Mouse (Mus musculus) hindbrain, postnatal 0 days (tissue): ENCODE results near the gene Pigq. TPM values are rescaled to one million over a fixed set of nuclear protein-coding genes. Genes with fewer than 3 reads are reported as not detected.

Experiments
- ATAC-seq: fragments of 200-750 bp; cut with Nextera tagmentation; 2 replicates; pipeline ENCODE4 v1.8.0; 2017; ENCODE audit warnings: mild to moderate bottlenecking, moderate TSS enrichment, moderate library complexity
- DNase-seq: peaks from one replicate; pipeline ENCODE4 v3.0.0-alpha.2; 2015; ENCODE audit warnings: low spot score
- H3K27ac ChIP-seq: fragments of 300-500 bp; sonication (generic); 2 replicates; pipeline ENCODE4 v1.5.1; 2014; ENCODE audit warnings: mild to moderate bottlenecking
- H3K27me3 ChIP-seq: fragments of 300-500 bp; sonication (generic); 2 replicates; pipeline ENCODE4 v1.6.1; 2014; ENCODE audit warnings: low read length, mixed read lengths; ENCODE audit not compliant: insufficient read depth
- H3K36me3 ChIP-seq: fragments of 300-500 bp; sonication (generic); 2 replicates; pipeline ENCODE4 v1.6.1; 2014; ENCODE audit warnings: low read length, mixed read lengths; ENCODE audit not compliant: insufficient read depth
- H3K4me1 ChIP-seq: fragments of 300-500 bp; sonication (generic); 2 replicates; pipeline ENCODE4 v1.6.1; 2014; ENCODE audit warnings: antibody characterized with exemption, low read length, mixed read lengths; ENCODE audit not compliant: insufficient read depth
- H3K4me2 ChIP-seq: fragments of 300-500 bp; sonication (generic); 2 replicates; pipeline ENCODE4 v1.6.1; 2014; ENCODE audit warnings: low read depth, mild to moderate bottlenecking, low read length, moderate library complexity, mixed read lengths
- H3K4me3 ChIP-seq: fragments of 300-500 bp; sonication (generic); 2 replicates; pipeline ENCODE4 v1.5.1; 2014; ENCODE audit warnings: low read length
- H3K9ac ChIP-seq: fragments of 300-500 bp; sonication (generic); replicated peaks from 2 replicates; pipeline ENCODE4 v1.6.1; 2014; ENCODE audit warnings: mild to moderate bottlenecking, low read length, moderate library complexity, mixed read lengths
- H3K9me3 ChIP-seq: fragments of 300-500 bp; sonication (generic); 2 replicates; pipeline ENCODE4 v1.6.1; 2016; ENCODE audit warnings: low read length, mixed read lengths
- CTCF ChIP-seq: IDR thresholded peaks from 2 replicates; pipeline ENCODE4 v1.5.1; 2016; ENCODE audit warnings: antibody characterized with exemption, control low read depth, low read depth
- WGBS: fragments of 180-500 bp; shearing (Covaris S2); extraction: QIAGEN DNeasy Blood & Tissue Kit; methylation state at CpG from one replicate; pipeline ENCODE4 v1.1.7; 2014; 5-methylcytosine and 5-hydroxymethylcytosine counted together
- polyA plus RNA-seq: library from polyadenylated mRNA; unstranded; fragments of >200 nt; fragmentation: Nextera tagmentation; extraction: Ambion mirVana; gene quantifications from 2 replicates; pipeline ENCODE4 v1.2.1, GENCODE M21; 2015
- total RNA-seq: library from RNA; depleted of rRNA; stranded (reverse); fragments of >200 nt; gene quantifications from 2 replicates; pipeline ENCODE4 v1.2.3, GENCODE M21; 2014

Pigq gene
- total and polyA plus RNA-seq, 2 experiments from 2014 or later: 76.3 to 99.7 TPM

GRCm38 (mm10) chr17:25918037-25918750 is 26.5 kb downstream of the Pigq start:
- 0 out of 2 replicates have a peak, but pooled peaks cover 4% of the 10 kb centered on the region for H3K36me3 ChIP-seq
- H3K9me3 ChIP-seq: no peaks in the 10 kb centered on the region
- WGBS: 79% methylated on average over 9 of the region's 9 CpGs
- H3K4me1 ChIP-seq: peaks cover 16% of the 10 kb centered on the region
- peak overlapping the region; percentile 52 for H3K4me2 ChIP-seq
- peak overlapping the region; percentile 87; the same call in 1 of the 2 replicates for H3K27ac ChIP-seq
- no peak for ATAC-seq
- no peak for TF ChIP-seq CTCF
- no peaks in the 10 kb centered on the region for H3K27me3 ChIP-seq
- H3K9ac ChIP-seq: peak overlapping the region; percentile 85; the same call in 1 of the 2 replicates
- no peak for DNase-seq
- peak overlapping the region; percentile 79 for H3K4me3 ChIP-seq

- Histone ChIP-seq H3K4me1 (peaks cover 16% of the 10 kb centered on the region), H3K4me3 (no peak overlapping the region), H3K36me3 (0 out of 2 replicates have a peak, but pooled peaks cover 4% of the 10 kb centered on the region), H3K9ac (no peak overlapping the region; the same call in 1 of the 2 replicates), H3K27ac (no peak overlapping the region), H3K27me3 (no peaks in the 10 kb centered on the region), H3K9me3 (no peaks in the 10 kb centered on the region), H3K4me2 (no peak overlapping the region)
- ATAC-seq: no peak
- no peak for DNase-seq
- TF ChIP-seq CTCF: no peak
- WGBS: 84% methylated on average over 8 of the region's 8 CpGs
Observed at GRCm38 (mm10) chr17:25916931-25917647, 27.6 kb downstream of the Pigq start.

GRCm38 (mm10) chr17:25914295-25914694 is 30.4 kb downstream of the Pigq start:
- H3K4me1 ChIP-seq: peaks cover 16% of the 10 kb centered on the region
- no peaks in the 10 kb centered on the region for H3K9me3 ChIP-seq
- no peak for ATAC-seq
- no peak for TF ChIP-seq CTCF
- H3K27ac ChIP-seq: no peak overlapping the region
- no peak for DNase-seq
- 0 out of 2 replicates have a peak, but pooled peaks cover 4% of the 10 kb centered on the region for H3K36me3 ChIP-seq
- H3K27me3 ChIP-seq: no peaks in the 10 kb centered on the region
- no peak overlapping the region for H3K4me2 ChIP-seq
- no peak overlapping the region for H3K4me3 ChIP-seq
- H3K9ac ChIP-seq: no peak overlapping the region
- WGBS: 82% methylated on average over 4 of the region's 4 CpGs

GRCm38 (mm10) chr17:25913877-25914275 is 30.9 kb downstream of the Pigq start:
- peaks cover 16% of the 10 kb centered on the region for H3K4me1 ChIP-seq
- no peaks in the 10 kb centered on the region for H3K27me3 ChIP-seq
- no peak overlapping the region for H3K27ac ChIP-seq
- ATAC-seq: no peak
- no peak overlapping the region for H3K9ac ChIP-seq
- 0 out of 2 replicates have a peak, but pooled peaks cover 4% of the 10 kb centered on the region for H3K36me3 ChIP-seq
- no peaks in the 10 kb centered on the region for H3K9me3 ChIP-seq
- no peak for DNase-seq
- 83% methylated on average over 1 of the region's 1 CpGs for WGBS
- H3K4me2 ChIP-seq: no peak overlapping the region
- H3K4me3 ChIP-seq: no peak overlapping the region
- TF ChIP-seq CTCF: no peak

GRCm38 (mm10) chr17:25913186-25913876 is 31.4 kb downstream of the Pigq start:
- Histone ChIP-seq H3K9me3 (no peaks in the 10 kb centered on the region), H3K4me1 (peaks cover 13% of the 10 kb centered on the region), H3K36me3 (0 out of 2 replicates have a peak, but pooled peaks cover 4% of the 10 kb centered on the region), H3K9ac (no peak overlapping the region), H3K4me2 (no peak overlapping the region), H3K27me3 (no peaks in the 10 kb centered on the region), H3K27ac (no peak overlapping the region), H3K4me3 (no peak overlapping the region)
- DNase-seq: no peak
- ATAC-seq: no peak
- 88% methylated on average over 14 of the region's 14 CpGs for WGBS
- no peak for TF ChIP-seq CTCF

GRCm38 (mm10) chr17:25911816-25912215 is 32.9 kb downstream of the Pigq start:
- no peaks in the 10 kb centered on the region for H3K36me3 ChIP-seq
- H3K4me2 ChIP-seq: no peak overlapping the region
- DNase-seq (no peak), ATAC-seq (no peak)
- 78% methylated on average over 4 of the region's 4 CpGs for WGBS
- H3K4me3 ChIP-seq: no peak overlapping the region
- no peaks in the 10 kb centered on the region for H3K4me1 ChIP-seq
- TF ChIP-seq CTCF: no peak
- H3K27ac ChIP-seq: no peak overlapping the region
- H3K9ac ChIP-seq: no peak overlapping the region
- H3K27me3 ChIP-seq: no peaks in the 10 kb centered on the region
- no peaks in the 10 kb centered on the region for H3K9me3 ChIP-seq
